Mouse (Mus musculus): ENCODE data around the gene Cobll1. TPM values are rescaled to one million over a fixed set of nuclear protein-coding genes. Genes with fewer than 3 reads are reported as not detected.

The Cobll1 gene
- polyA plus RNA-seq, 1 experiment from 2014 or later, result 4.3 TPM

DNA sequence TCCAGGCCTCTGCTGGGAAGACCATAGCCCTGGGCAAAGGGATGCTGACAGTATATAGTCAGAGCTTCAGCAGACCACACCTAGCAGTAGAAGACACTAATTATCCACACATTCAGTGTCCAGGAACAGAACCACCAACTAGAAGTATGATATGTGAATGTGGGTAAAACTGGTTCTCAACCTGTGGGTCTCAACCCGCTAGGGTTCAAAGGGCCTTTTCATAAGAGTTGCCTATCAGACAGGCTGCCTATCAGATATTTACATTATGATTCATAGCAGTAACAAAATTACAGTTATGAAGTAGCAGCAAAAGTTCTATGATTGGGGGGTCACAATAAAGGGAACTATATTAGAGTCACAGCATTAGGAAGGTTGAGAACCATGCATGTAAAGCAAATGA, 24.6 kb downstream of the Cobll1 start:
- Histone ChIP-seq H3K9ac (no peak overlapping the region), H3K27ac (no peak overlapping the region), H3K4me2 (no peak overlapping the region), H3K27me3 (replicated peaks) (no peaks in the 10 kb centered on the region), H3K4me1 (no peaks in the 10 kb centered on the region), H3K9me3 (replicated peaks) (no peaks in the 10 kb centered on the region), H3K4me3 (no peak overlapping the region), H3K36me3 (no peaks in the 10 kb centered on the region)
- WGBS (ENCODE audit: insufficient replicate concordance), result 97% methylated on average over 1 of the region's 1 CpGs
- ATAC-seq, result no peak

DNA sequence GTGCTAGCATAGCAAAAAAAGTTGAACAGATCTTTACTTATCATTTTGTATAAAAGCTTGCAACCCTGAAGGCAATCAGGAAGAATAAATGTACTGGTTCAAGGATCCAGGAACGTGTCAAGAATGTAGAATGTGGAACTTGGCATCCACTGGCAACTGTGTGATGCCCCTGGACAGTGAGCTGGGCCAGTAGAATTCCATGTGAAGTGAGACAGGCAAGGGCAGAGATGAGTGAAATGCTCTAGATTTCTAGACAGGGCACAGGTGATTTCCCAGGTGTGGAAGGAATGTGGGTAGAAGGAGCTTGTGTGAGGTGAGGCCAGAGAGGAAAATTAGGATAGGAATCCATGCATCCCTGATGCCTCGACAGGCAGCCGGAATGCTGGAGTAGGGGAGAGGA, 25.5 kb downstream of the Cobll1 start:
- Histone ChIP-seq H3K4me3 (no peak overlapping the region), H3K9ac (no peak overlapping the region), H3K4me1 (no peaks in the 10 kb centered on the region), H3K27me3 (replicated peaks) (no peaks in the 10 kb centered on the region), H3K36me3 (no peaks in the 10 kb centered on the region), H3K27ac (no peak overlapping the region), H3K9me3 (replicated peaks) (no peaks in the 10 kb centered on the region), H3K4me2 (no peak overlapping the region)
- WGBS (ENCODE audit: insufficient replicate concordance), result 65% methylated on average over 3 of the region's 3 CpGs
- no peak for ATAC-seq

DNA sequence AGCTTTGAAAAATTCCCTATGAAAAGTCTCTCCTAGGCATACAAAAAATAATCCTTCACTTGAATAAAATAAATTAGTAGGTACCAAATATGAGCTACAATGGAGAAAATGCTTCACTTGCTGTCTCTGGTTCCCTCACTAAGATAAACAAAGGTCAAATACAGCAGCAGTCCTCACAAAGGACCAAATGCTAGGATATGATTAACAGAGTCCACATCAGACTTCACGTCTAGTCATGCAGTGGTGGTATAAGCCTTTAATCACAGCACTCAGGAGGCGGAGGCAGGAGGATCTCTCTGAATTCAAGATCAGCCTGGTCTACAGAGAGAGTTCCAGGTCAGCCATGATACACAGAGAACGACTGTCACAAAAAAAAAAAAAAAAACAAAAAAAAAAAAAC, 27.6 kb downstream of the Cobll1 start:
- Histone ChIP-seq H3K36me3 (no peaks in the 10 kb centered on the region), H3K4me3 (no peak overlapping the region), H3K27ac (no peak overlapping the region), H3K9ac (no peak overlapping the region), H3K4me1 (no peaks in the 10 kb centered on the region), H3K27me3 (replicated peaks) (no peaks in the 10 kb centered on the region), H3K4me2 (no peak overlapping the region), H3K9me3 (replicated peaks) (no peaks in the 10 kb centered on the region)
- ATAC-seq, result no peak
- 52% methylated on average over 3 of the region's 3 CpGs for WGBS (ENCODE audit: insufficient replicate concordance)

DNA sequence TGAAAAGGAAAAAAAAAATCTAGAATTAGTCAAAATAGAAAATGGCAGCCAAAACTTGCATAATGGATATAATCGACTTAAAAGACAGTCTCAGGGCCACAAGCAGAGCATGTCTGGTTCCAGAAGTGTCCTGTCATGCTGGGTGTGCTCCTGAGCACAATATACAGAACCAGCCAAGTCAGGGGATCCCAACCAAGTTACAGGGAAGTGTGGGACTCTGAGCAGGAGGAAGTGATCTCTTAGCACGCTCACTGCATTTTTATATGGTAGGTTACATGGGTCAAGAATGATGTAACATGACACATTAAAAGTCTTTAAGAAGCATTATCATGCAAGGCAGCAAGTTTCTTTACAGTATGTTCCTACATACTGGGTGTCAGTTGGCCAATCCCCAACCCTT, 31.5 kb downstream of the Cobll1 start:
- Histone ChIP-seq H3K27ac (no peak overlapping the region), H3K4me1 (no peaks in the 10 kb centered on the region), H3K4me3 (no peak overlapping the region), H3K9me3 (replicated peaks) (no peaks in the 10 kb centered on the region), H3K9ac (no peak overlapping the region), H3K4me2 (no peak overlapping the region), H3K36me3 (no peaks in the 10 kb centered on the region), H3K27me3 (replicated peaks) (no peaks in the 10 kb centered on the region)
- 62% methylated on average over 2 of the region's 2 CpGs for WGBS (ENCODE audit: insufficient replicate concordance)
- ATAC-seq, result no peak

DNA sequence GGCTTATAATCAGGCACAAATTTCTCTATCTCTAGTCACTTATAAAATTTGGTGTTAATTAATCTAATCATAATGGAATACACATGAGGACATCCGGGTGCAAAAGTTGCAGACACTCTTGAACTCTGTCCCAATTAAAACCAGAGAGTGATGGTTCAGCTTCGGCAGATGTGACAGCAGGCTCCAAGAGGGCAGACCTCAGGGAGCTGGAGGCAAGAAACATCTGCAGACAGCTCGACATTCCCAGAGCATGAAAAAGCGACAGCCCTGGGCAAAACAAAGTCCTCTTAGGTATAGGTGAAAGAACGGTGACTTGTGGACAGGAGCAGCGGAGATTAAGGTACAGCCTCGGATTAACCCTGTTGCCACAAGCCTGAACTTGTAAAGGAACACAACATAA, 35.5 kb downstream of the Cobll1 start:
- H3K27me3 ChIP-seq (replicated peaks), result no peaks in the 10 kb centered on the region
- H3K4me3 ChIP-seq, result no peak overlapping the region
- WGBS (ENCODE audit: insufficient replicate concordance), result 67% methylated on average over 7 of the region's 7 CpGs
- H3K4me2 ChIP-seq, result no peak overlapping the region
- no peaks in the 10 kb centered on the region for H3K4me1 ChIP-seq
- ATAC-seq, result no peak
- no peaks in the 10 kb centered on the region for H3K36me3 ChIP-seq
- no peak overlapping the region for H3K27ac ChIP-seq
- no peak overlapping the region for H3K9ac ChIP-seq
- H3K9me3 ChIP-seq (replicated peaks), result no peaks in the 10 kb centered on the region

DNA sequence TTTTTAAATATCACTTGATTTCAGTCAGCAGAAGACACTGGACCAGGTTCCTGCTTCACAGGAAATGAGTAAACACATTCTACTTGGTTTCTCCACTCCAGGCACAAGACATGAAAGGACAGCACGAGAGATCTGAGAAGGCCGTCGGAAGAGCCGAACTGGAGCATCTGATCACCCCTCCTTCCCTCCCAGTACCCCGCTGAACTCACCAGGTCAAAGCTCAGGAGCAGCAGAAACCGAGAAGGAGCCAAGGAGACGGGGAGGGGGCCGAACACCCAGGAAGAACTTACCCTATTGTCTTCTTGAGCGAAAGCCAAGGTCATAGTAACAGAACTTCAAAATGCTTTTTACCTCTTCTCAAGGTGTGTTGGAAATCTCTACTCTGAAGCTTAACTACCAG, 39.5 kb downstream of the Cobll1 start:
- ATAC-seq, result no peak
- H3K27me3 ChIP-seq (replicated peaks), result no peaks in the 10 kb centered on the region
- H3K36me3 ChIP-seq, result no peaks in the 10 kb centered on the region
- no peaks in the 10 kb centered on the region for H3K4me1 ChIP-seq
- H3K27ac ChIP-seq, result no peak overlapping the region
- H3K4me3 ChIP-seq, result no peak overlapping the region
- H3K9ac ChIP-seq, result no peak overlapping the region
- 54% methylated on average over 9 of the region's 9 CpGs for WGBS (ENCODE audit: insufficient replicate concordance)
- H3K4me2 ChIP-seq, result no peak overlapping the region
- H3K9me3 ChIP-seq (replicated peaks), result no peaks in the 10 kb centered on the region

DNA sequence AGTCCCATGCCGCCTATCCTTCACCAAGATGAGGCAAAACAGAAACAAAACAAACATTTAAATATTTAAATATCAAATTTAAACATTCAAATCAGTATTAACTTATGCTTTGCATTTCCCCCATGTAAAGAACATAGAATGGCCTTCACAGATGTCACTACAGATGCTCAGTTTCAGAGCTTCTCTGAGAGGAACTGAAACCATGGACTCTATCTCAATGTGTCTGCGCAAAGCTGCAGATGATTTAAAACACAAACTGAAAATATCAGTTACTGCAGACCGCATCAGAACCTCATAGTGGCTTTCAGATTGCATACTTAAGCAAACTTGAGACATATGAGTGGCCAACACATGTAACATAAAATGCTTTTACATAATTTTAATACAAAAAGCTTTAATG, 40.6 kb downstream of the Cobll1 start:
- Histone ChIP-seq H3K27me3 (replicated peaks) (no peaks in the 10 kb centered on the region), H3K27ac (no peak overlapping the region), H3K4me2 (no peak overlapping the region), H3K4me1 (no peaks in the 10 kb centered on the region), H3K4me3 (no peak overlapping the region), H3K9ac (no peak overlapping the region), H3K9me3 (replicated peaks) (no peaks in the 10 kb centered on the region), H3K36me3 (no peaks in the 10 kb centered on the region)
- 73% methylated on average over 3 of the region's 3 CpGs for WGBS (ENCODE audit: insufficient replicate concordance)
- ATAC-seq, result no peak

DNA sequence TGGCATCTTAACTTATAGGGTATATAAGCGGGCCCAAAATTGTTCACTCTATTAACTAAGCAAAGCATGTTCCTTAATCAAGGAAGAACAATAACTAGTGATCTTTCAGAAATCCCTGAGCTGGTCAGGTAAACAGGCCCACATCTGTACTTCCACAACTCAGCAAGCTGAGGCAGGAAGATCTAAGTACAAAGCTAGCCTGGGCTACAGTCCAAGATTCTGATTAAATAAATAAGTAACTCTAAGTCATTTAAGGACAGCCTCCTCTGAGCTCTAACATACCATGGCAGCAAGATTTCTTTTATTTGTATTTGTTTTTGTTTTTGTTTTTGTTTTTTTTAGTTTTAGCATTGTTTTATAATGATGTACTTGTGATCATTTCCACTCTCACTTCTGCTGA, 42.2 kb downstream of the Cobll1 start:
- Histone ChIP-seq H3K4me1 (no peaks in the 10 kb centered on the region), H3K27ac (no peak overlapping the region), H3K27me3 (replicated peaks) (no peaks in the 10 kb centered on the region), H3K4me3 (no peak overlapping the region), H3K4me2 (no peak overlapping the region), H3K9ac (no peak overlapping the region), H3K9me3 (replicated peaks) (no peaks in the 10 kb centered on the region), H3K36me3 (no peaks in the 10 kb centered on the region)
- no peak for ATAC-seq
- 59% methylated on average over 1 of the region's 1 CpGs for WGBS (ENCODE audit: insufficient replicate concordance)

DNA sequence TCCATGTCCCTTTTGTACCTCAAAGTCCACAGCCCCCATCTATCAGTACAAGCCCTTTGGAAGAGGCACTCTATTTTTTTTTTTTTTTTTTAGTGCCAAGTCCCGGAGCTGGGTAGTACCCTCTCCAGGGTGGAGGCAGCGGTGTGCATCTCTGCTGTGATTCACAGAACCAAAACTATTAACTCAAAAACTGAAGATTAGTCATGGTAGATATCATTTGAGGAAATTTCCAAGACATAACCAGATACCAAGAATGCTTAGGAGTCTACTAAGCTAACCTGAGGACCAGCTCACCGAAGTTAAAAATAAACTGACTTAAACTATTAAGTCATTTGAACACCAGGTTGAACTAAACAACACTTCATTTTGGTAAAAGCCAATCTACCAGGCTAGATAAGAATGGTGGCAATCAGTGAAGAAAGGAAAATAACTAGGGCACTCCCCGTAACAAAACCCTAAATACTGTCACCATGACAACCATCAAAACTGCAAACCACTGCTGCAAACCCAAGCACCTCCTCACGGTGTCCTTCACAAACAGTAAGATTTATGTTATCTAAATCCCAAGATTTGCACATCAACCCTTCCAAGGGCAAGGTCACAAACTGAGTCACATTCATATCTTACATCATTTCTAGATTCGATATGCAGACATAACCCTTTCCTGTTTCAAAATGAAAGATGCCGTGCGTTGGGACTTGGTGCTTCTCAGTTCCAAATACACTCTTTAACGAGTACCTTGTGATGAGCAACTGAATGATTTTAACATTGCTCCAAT, 43.8 kb downstream of the Cobll1 start:
- Histone ChIP-seq H3K4me2 (no peak overlapping the region), H3K4me3 (no peak overlapping the region), H3K4me1 (no peaks in the 10 kb centered on the region), H3K36me3 (no peaks in the 10 kb centered on the region), H3K9me3 (replicated peaks) (no peaks in the 10 kb centered on the region), H3K27me3 (replicated peaks) (no peaks in the 10 kb centered on the region), H3K27ac (no peak overlapping the region), H3K9ac (no peak overlapping the region)
- no peak for ATAC-seq
- 75% methylated on average over 9 of the region's 9 CpGs for whole genome bisulfite sequencing (ENCODE audit: insufficient replicate concordance)

DNA sequence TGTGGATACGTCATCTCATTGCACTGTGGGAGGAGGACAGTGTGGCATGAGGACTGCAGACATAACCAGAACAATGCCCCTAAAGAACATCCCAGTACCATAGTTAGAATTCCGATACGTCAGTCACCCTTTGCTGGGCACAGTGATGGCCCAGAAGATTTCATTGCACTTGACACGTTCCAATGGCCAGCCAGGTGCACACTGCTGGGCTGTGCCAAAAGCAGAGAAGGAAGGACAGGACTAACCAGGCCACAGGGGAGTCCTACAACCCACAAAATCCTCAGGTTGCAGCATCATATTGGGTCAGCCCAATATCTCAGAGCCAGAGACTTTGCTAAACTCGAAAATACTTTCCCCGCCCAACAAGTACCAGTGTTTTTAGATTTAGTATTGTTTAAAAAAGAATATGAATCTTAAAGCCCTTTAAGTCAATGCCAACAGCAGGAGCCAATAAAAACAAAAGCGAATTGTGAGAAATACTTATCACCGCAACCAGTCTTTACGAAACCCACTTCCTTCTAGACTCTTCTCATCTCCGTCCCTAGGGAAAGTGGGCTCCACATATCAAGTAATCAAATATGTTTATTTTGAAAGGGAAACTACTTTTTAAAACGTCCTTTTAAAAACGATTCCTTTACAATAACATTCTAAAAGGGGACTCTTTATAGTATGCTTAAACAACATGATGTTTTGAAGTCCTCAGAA, 46.0 kb downstream of the Cobll1 start:
- H3K4me2 ChIP-seq, result no peak overlapping the region
- no peak overlapping the region for H3K9ac ChIP-seq
- no peaks in the 10 kb centered on the region for H3K36me3 ChIP-seq
- WGBS (ENCODE audit: insufficient replicate concordance), result 58% methylated on average over 12 of the region's 12 CpGs
- no peaks in the 10 kb centered on the region for H3K4me1 ChIP-seq
- no peaks in the 10 kb centered on the region for H3K27me3 ChIP-seq (replicated peaks)
- no peak overlapping the region for H3K4me3 ChIP-seq
- H3K27ac ChIP-seq, result no peak overlapping the region
- ATAC-seq, result no peak
- no peaks in the 10 kb centered on the region for H3K9me3 ChIP-seq (replicated peaks)

DNA sequence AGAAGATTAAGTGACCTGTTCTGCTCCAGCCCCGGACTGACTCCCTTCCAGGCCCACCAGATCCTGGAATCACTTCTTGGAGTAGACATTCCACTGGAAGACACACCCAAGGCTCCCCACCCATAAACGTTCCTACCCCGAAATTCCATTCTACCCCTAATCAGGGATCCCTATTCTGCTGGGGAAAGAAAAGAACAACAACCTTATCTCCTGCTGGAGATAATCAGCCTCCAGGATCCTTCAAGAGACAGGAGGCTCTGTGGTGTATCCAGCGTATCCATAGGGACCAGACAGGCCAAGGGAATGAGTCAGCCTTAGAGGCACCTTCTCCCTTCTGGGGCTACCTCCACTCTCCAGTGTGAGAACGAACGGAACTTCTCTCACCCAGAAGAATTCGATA, 47.8 kb downstream of the Cobll1 start:
- 51% methylated on average over 7 of the region's 7 CpGs for WGBS (ENCODE audit: insufficient replicate concordance)
- no peak overlapping the region for H3K27ac ChIP-seq

DNA sequence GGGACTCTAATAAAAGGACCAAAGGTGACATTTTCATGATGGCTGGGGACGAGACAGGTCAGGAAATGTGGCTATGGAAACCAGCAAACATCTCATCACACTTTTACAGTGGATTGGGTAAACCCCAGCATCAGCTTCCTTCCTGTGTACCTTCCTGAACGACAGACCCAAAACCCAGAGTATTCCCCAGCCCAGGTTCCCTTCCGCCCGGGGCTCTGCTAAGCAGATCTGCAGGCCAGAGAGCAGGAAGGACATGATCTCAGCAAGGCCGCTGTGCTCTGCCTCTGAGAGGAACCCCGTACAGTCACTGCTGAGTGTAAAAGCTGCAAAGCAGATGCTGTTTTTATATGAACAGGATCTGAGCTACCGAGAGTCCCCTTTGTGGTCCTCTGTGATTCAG, 49.9 kb downstream of the Cobll1 start:
- H3K36me3 ChIP-seq, result no peaks in the 10 kb centered on the region
- H3K27me3 ChIP-seq (replicated peaks), result no peaks in the 10 kb centered on the region
- no peak overlapping the region for H3K4me2 ChIP-seq
- no peak overlapping the region for H3K9ac ChIP-seq
- 0 out of 2 replicates have a peak overlapping the region, but pooled peaks have one; percentile 22 for H3K27ac ChIP-seq
- no peaks in the 10 kb centered on the region for H3K4me1 ChIP-seq
- 19% methylated on average over 7 of the region's 7 CpGs for WGBS (ENCODE audit: insufficient replicate concordance)
- no peak overlapping the region for H3K4me3 ChIP-seq
- ATAC-seq, result peak; percentile 52
- no peaks in the 10 kb centered on the region for H3K9me3 ChIP-seq (replicated peaks)

More for the DNA sequence above, 47.8 kb downstream of the Cobll1 start:
- no peaks in the 10 kb centered on the region for H3K27me3 ChIP-seq (replicated peaks)
- no peaks in the 10 kb centered on the region for H3K4me1 ChIP-seq
- no peaks in the 10 kb centered on the region for H3K36me3 ChIP-seq
- no peaks in the 10 kb centered on the region for H3K9me3 ChIP-seq (replicated peaks)
- no peak overlapping the region for H3K4me3 ChIP-seq
- H3K9ac ChIP-seq, result no peak overlapping the region
- no peak overlapping the region for H3K4me2 ChIP-seq
- no peak for ATAC-seq

Measured in liver, embryonic 12.5 days (tissue).